Mouse (Mus musculus) kidney, adult 2 months (tissue): Measurements from ENCODE around the gene 4921524J17Rik.

ENCODE experiments used
- CTCF ChIP-seq: fragments of 200-500 bp; conservative IDR thresholded peaks from 2 replicates; pipeline ENCODE4 v1.5.1; 2011; ENCODE audit warnings: low read depth, mild to moderate bottlenecking, control low read depth, low read length, moderate library complexity, mixed read lengths; ENCODE audit not compliant: insufficient read depth, insufficient read length
- POLR2A ChIP-seq: fragments of 200-500 bp; IDR thresholded peaks from one replicate; pipeline ENCODE4 v1.6.1; 2011; ENCODE audit warnings: low read depth, low read length, control low read depth

GRCm38 (mm10) chr8:85362211-85362610 lies 70.4 kb downstream of the 4921524J17Rik start:
- TF ChIP-seq CTCF = no peak
- TF ChIP-seq POLR2A = no peak
